Comparison of ENCODE assay signal across 9 mouse cellular contexts in genomic region chr1:134854325-134854982, GRCm38 (mm10).
DNase-seq lines count a peak whose midpoint lies in the region; ATAC-seq lines count a peak whose summit lies in the region.
"Had no signal": no experiment of that assay in that cellular context is flagged by ENCODE, and none has a peak within 500 bp of the region (broad histone marks: within the 10 kb centered on the region; RNA-seq: fewer than 3 reads in every experiment).

No protein-coding gene starts in this region.

- no peaks in the 10 kb centered on the region for H3K4me1 ChIP-seq in kidney, embryonic 15.5 days
- H3K4me1 ChIP-seq: embryonic facial prominence, embryonic 13.5 days had no signal

- H3K4me3 ChIP-seq in kidney, embryonic 15.5 days (replicated peaks), result no peak overlapping the region
- H3K4me3 ChIP-seq: embryonic facial prominence, embryonic 13.5 days had no signal

- no peak for ATAC-seq in kidney, embryonic 15.5 days (replicated peaks; ENCODE audit: low FRiP score)
- ATAC-seq in monocyte, adult 5-6 weeks (replicated peaks; ENCODE audit: insufficient number of reproducible peaks, low FRiP score, low TSS enrichment, poor library complexity, severe bottlenecking), result 0 out of 2 replicates have a peak, but pooled peaks have one; percentile 44

- DNase-seq in kidney, adult 11 months, result peak; percentile 35
- DNase-seq in adrenal gland, adult 2 months, result peak; percentile 60
- DNase-seq in embryo, embryonic 11 days, result peak; percentile 73
- DNase-seq in heart, postnatal 14 days, result peak; percentile 73 to 81
- DNase-seq in left cerebral cortex, adult 9 months (ENCODE audit: low spot score in 2 of 2), result peak; percentile 42 to 90
- DNase-seq in thymus, adult 18-20 months, result peak; percentile 25 to 29

- H3K36me3 ChIP-seq in kidney, embryonic 15.5 days, result peaks cover 2% of the 10 kb centered on the region; the same call in 1 of the 2 replicates

- H3K4me2 ChIP-seq in kidney, embryonic 15.5 days, result no peak overlapping the region
- H3K4me2 ChIP-seq: embryonic facial prominence, embryonic 13.5 days had no signal

- WGBS in kidney, embryonic 15.5 days, result 86% methylated on average over 1 of the region's 1 CpGs

- H3K27me3 ChIP-seq in kidney, embryonic 15.5 days, result no peaks in the 10 kb centered on the region
- H3K27me3 ChIP-seq: embryonic facial prominence, embryonic 13.5 days had no signal

- H3K9ac ChIP-seq in kidney, embryonic 15.5 days, result no peak overlapping the region
- H3K9ac ChIP-seq: embryonic facial prominence, embryonic 13.5 days had no signal

- H3K9me3 ChIP-seq in kidney, embryonic 15.5 days (replicated peaks), result no peaks in the 10 kb centered on the region
- H3K9me3 ChIP-seq: embryonic facial prominence, embryonic 13.5 days had no signal

- intact Hi-C loops in heart, postnatal 14 days (cut with DNase I), result loop anchor here (5.0 kb wide), 2 partner anchors 127 to 217 kb away; no protein-coding TSS in a partner anchor

- no peak overlapping the region for H3K27ac ChIP-seq in kidney, embryonic 15.5 days
- H3K27ac ChIP-seq: embryonic facial prominence, embryonic 13.5 days had no signal

Comparison
In these comparisons a context has a peak if more than half of its experiments do, and no peak if none do; other contexts are left out.
1. DNase-seq: peak in every context shown above with its lines; median percentile 77 in heart, postnatal 14 days; 73 in embryo, embryonic 11 days; 66 in left cerebral cortex, adult 9 months; 60 in adrenal gland, adult 2 months; 35 in kidney, adult 11 months; 27 in thymus, adult 18-20 months.